In genomic region chr12:75464016-75464769, GRCm38 (mm10) we compare ENCODE assay signal across 9 mouse cellular contexts. TPM values are rescaled to one million over a fixed set of nuclear protein-coding genes. Genes with fewer than 3 reads are reported as not detected.
DNase-seq lines count a peak whose midpoint lies in the region; ATAC-seq and TF ChIP-seq lines count a peak whose summit lies in the region.
"Had no signal": no experiment of that assay in that cellular context is flagged by ENCODE, and none has a peak within 500 bp of the region (broad histone marks: within the 10 kb centered on the region; RNA-seq: fewer than 3 reads in every experiment).

No protein-coding gene starts in this region.

- H3K4me2 ChIP-seq in heart, postnatal 0 days (ENCODE audit: low read depth, low read length): no peak overlapping the region
- no peak overlapping the region for H3K4me2 ChIP-seq in heart, embryonic 11.5 days
- no peak overlapping the region for H3K4me2 ChIP-seq in midbrain, embryonic 16.5 days (ENCODE audit: low read length)

- H3K9me3 ChIP-seq in heart, postnatal 0 days (replicated peaks; ENCODE audit: control insufficient read depth, low read length): no peaks in the 10 kb centered on the region
- no peaks in the 10 kb centered on the region for H3K9me3 ChIP-seq in heart, embryonic 11.5 days (replicated peaks; ENCODE audit: control insufficient read depth, low read length)
- no peaks in the 10 kb centered on the region for H3K9me3 ChIP-seq in midbrain, embryonic 16.5 days (replicated peaks; ENCODE audit: control insufficient read depth, low read length, poor library complexity, severe bottlenecking)

- peak; percentile 47 for DNase-seq in heart, postnatal 0 days (ENCODE audit: low spot score)
- DNase-seq in urinary bladder, postnatal 14 days (ENCODE audit: low spot score): peak; percentile 53
- DNase-seq in urinary bladder, postnatal 10 days (ENCODE audit: low spot score): no peak
- peak; percentile 65 to 67 for DNase-seq in cerebellum, postnatal 10 days
- DNase-seq in kidney, postnatal 10 days: peak; percentile 68
- no peak for DNase-seq in spleen, postnatal 10 days (ENCODE audit: low spot score in 2 of 2)

- peaks cover 63% of the 10 kb centered on the region for H3K36me3 ChIP-seq in heart, postnatal 0 days (replicated peaks; ENCODE audit: control insufficient read depth, insufficient read depth, low read length)
- H3K36me3 ChIP-seq in heart, embryonic 11.5 days (ENCODE audit: control insufficient read depth, insufficient read depth, low read length): peaks cover 12% of the 10 kb centered on the region
- peaks cover 18% of the 10 kb centered on the region for H3K36me3 ChIP-seq in midbrain, embryonic 16.5 days (ENCODE audit: control insufficient read depth, insufficient read depth, low read length)

- no peak overlapping the region for H3K9ac ChIP-seq in heart, postnatal 0 days (replicated peaks; ENCODE audit: low read depth, low read length)
- H3K9ac ChIP-seq in heart, embryonic 11.5 days (ENCODE audit: low read depth, low read length): no peak overlapping the region
- H3K9ac ChIP-seq in midbrain, embryonic 16.5 days (ENCODE audit: low read depth, low read length): no peak overlapping the region

- WGBS in heart, postnatal 0 days: 74% methylated on average over 9 of the region's 9 CpGs
- 79% methylated on average over 9 of the region's 9 CpGs for WGBS in heart, embryonic 11.5 days (ENCODE audit: insufficient replicate concordance)
- WGBS in midbrain, embryonic 16.5 days: 77% methylated on average over 9 of the region's 9 CpGs

- H3K4me1 ChIP-seq in heart, postnatal 0 days (ENCODE audit: control insufficient read depth, insufficient read depth): no peaks in the 10 kb centered on the region
- H3K4me1 ChIP-seq in heart, embryonic 11.5 days (ENCODE audit: control insufficient read depth, insufficient read depth, low read length): peaks cover 3% of the 10 kb centered on the region; the same call in 1 of the 2 replicates
- no peaks in the 10 kb centered on the region for H3K4me1 ChIP-seq in midbrain, embryonic 16.5 days (ENCODE audit: control insufficient read depth, insufficient read depth, low read length)

- H3K27me3 ChIP-seq in heart, postnatal 0 days (ENCODE audit: control insufficient read depth, insufficient read depth, low read length): no peaks in the 10 kb centered on the region
- H3K27me3 ChIP-seq in heart, embryonic 11.5 days (ENCODE audit: control insufficient read depth, insufficient read depth, low read length): no peaks in the 10 kb centered on the region
- no peaks in the 10 kb centered on the region for H3K27me3 ChIP-seq in midbrain, embryonic 16.5 days (ENCODE audit: control insufficient read depth, insufficient read depth, low read depth, low read length)

- H3K27ac ChIP-seq in heart, postnatal 0 days (ENCODE audit: low read depth): no peak overlapping the region
- H3K27ac ChIP-seq in heart, embryonic 11.5 days (ENCODE audit: low read depth, low read length): no peak overlapping the region
- no peak overlapping the region for H3K27ac ChIP-seq in midbrain, embryonic 16.5 days (ENCODE audit: low read length)

- peak; percentile 86 for TF ChIP-seq CTCF in heart, postnatal 0 days (IDR thresholded peaks at IDR 0.05; ENCODE audit: low read depth)

- no peak overlapping the region for H3K4me3 ChIP-seq in heart, postnatal 0 days (ENCODE audit: low read depth, low read length)
- no peak overlapping the region for H3K4me3 ChIP-seq in heart, embryonic 11.5 days (ENCODE audit: low read depth, low read length)
- H3K4me3 ChIP-seq in midbrain, embryonic 16.5 days (ENCODE audit: low read depth, low read length): no peak overlapping the region

- peak; percentile 47; the same call in 1 of the 2 replicates for ATAC-seq in heart, postnatal 0 days (ENCODE audit: insufficient read depth, low read depth)
- ATAC-seq in heart, embryonic 11.5 days (replicated peaks; ENCODE audit: insufficient number of reproducible peaks, low FRiP score, low TSS enrichment): no peak
- 0 out of 2 replicates have a peak, but pooled peaks have one; percentile 58 for ATAC-seq in midbrain, embryonic 16.5 days

- TF ChIP-seq EP300 in heart, postnatal 0 days (IDR thresholded peaks at IDR 0.05; ENCODE audit: low read depth): no peak

RNA-seq across cellular contexts. Expression of gene Gphb5, which starts 47.6 kb away (rescaled TPM):
- total RNA-seq in heart, postnatal 0 days (2014; rRNA removed; ENCODE audit: low replicate concordance): not detected in 2 replicates
- polyA plus RNA-seq in heart, postnatal 0 days (2015; fragmentation: Nextera tagmentation; extraction: Ambion mirVana): not detected in 2 replicates
- not detected in 2 replicates for polyA plus RNA-seq in heart, embryonic 11.5 days (2014; fragmentation: Nextera tagmentation; extraction: Ambion mirVana)
- polyA plus RNA-seq in midbrain, embryonic 16.5 days (2015; fragmentation: Nextera tagmentation; extraction: Ambion mirVana): not detected in 2 replicates
- polyA plus RNA-seq: stomach, embryonic 16.5 days had no signal

Comparison
In these comparisons a context has a peak if more than half of its experiments do, and no peak if none do; other contexts are left out.
1. DNase-seq: peak in heart, postnatal 0 days (single experiment), urinary bladder, postnatal 14 days (single experiment), cerebellum, postnatal 10 days (2 of 2) and kidney, postnatal 10 days (single experiment); none in urinary bladder, postnatal 10 days (single experiment) and spleen, postnatal 10 days (0 of 2).